Mouse (Mus musculus) cerebellum, adult 2 months (tissue): ENCODE measurements around the gene Mas1. TPM values are rescaled to one million over a fixed set of nuclear protein-coding genes. Genes with fewer than 3 reads are reported as not detected.

Experiments used
- DNase-seq, 2 experiments: peaks; one replicate each; pipeline ENCODE4 v3.0.0; 2021
- H3K27ac ChIP-seq: fragments of 200-500 bp; 2 replicates; pipeline ENCODE4 v1.5.1; 2012; ENCODE audit warnings: low read length, control low read depth, inconsistent platforms; ENCODE audit not compliant: insufficient read depth
- H3K27me3 ChIP-seq: fragments of 200-500 bp; 2 replicates; pipeline ENCODE4 v1.6.1; 2012; ENCODE audit warnings: inconsistent platforms, mild to moderate bottlenecking, low read length, moderate library complexity; ENCODE audit not compliant: control insufficient read depth, insufficient read depth
- H3K4me1 ChIP-seq: fragments of 200-500 bp; 2 replicates; pipeline ENCODE4 v1.6.1; 2011; ENCODE audit warnings: low read length; ENCODE audit not compliant: control insufficient read depth, insufficient read depth
- H3K4me3 ChIP-seq: fragments of 200-500 bp; replicated peaks from 2 replicates; pipeline ENCODE3; 2011; ENCODE audit warnings: mild to moderate bottlenecking, low read depth, low read length, control low read depth; ENCODE audit not compliant: insufficient read depth
- CTCF ChIP-seq: fragments of 200-500 bp; IDR thresholded peaks from 2 replicates; pipeline ENCODE4 v1.5.1; 2011; ENCODE audit warnings: low read depth, mild to moderate bottlenecking, control low read depth, low read length, moderate library complexity, borderline replicate concordance; ENCODE audit not compliant: insufficient read depth
- POLR2A ChIP-seq: fragments of 200-500 bp; IDR thresholded peaks from 2 replicates; pipeline ENCODE4 v1.6.1; 2011; ENCODE audit warnings: low read length, control low read depth, borderline replicate concordance; ENCODE audit not compliant: insufficient read depth
- WGBS: fragments of 180-500 bp; shearing (Covaris S2); methylation state at CpG from one replicate; pipeline ENCODE4 v1.1.7; 2018; 5-methylcytosine and 5-hydroxymethylcytosine counted together
- polyA plus RNA-seq: library from polyadenylated mRNA; depleted of rRNA; stranded (reverse); fragments of >200 nt; gene quantifications from 2 replicates; pipeline ENCODE4 v1.2.3, GENCODE M21; 2012; rRNA removed

The Mas1 gene
- polyA plus RNA-seq, 1 experiment = 0.44 TPM

DNA sequence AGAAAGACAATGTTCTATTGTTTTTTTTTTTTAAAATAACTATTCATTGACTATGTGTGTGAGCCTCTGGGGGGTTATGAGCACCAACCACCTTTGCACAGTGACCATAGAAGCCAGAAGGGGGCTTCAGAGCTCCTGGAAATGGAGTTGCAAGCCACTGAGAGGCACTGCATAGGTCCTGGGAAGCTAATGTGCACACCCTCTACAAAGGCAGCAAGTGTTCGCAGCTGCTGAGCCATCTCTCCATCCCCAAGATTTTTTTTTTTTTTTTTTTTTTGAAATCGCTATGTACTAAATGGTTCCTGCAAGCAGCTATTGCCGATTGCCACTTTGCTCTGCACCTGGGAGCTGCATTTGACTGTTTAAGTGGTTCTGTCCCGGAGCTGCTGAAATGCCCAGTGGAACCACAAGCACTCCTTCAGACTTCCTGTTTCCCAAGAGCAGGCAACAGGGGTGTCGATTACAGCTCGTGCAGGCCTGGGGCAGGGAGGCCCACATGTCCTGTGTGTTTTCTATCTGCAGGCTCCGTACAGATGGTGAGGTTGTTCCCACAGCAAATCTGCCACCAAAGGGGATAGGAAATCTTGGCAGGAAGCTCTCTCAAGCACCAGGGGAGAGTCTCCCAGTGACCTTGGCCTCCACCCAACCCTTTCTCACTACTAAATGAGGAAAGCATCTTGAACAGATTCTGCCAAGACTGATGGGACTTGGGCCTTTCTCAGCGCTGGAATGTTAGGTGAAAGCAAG is 74.1 kb downstream of the Mas1 start:
- TF ChIP-seq CTCF = no peak
- TF ChIP-seq POLR2A = no peak

DNA sequence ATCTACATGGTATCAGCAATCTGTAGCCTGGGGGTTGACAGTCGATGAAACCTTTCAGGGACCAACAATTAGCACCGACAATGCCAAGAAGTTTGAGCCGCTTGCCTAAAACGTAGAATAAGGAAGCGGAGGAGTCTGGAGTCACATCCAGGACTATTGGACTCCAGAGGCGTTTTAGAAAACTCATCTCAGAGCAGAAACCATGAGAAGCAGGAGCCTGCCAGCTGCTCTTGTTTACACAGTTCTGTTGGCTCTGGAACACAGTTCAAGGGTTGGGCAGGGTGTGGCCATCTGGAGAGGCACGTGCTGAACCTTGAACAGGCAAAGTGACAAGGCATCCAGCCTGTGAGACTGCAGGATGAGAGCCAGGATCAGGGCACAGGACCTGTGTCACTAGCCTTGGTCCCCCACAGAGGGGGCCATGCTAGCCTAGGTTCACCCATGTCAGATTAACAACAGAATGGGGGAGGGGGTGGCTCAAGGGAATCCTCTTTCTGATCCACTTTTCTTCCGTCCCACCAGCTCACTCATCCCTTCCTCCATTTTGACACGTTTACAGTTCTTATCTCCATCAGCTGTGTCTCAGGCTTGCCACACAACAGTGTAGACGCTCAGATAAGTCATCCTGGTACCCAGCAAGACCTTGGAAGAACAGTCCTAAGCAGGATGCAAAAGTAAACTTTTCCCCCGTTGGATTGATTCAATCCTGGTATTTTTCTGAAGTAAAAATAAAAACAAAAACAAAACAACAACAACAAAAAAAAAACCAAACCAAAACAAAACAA is 75.3 kb downstream of the Mas1 start:
- Histone ChIP-seq H3K4me3 (no peak overlapping the region), H3K4me1 (peaks cover 9% of the 10 kb centered on the region; the same call in 1 of the 2 replicates), H3K27me3 (no peaks in the 10 kb centered on the region), H3K27ac (no peak overlapping the region)
- DNase-seq = peak in 1 of 2 experiments; percentile 20
- WGBS = 58% methylated on average over 11 of the region's 11 CpGs
- TF ChIP-seq POLR2A (no peak), CTCF (no peak)

More for the DNA sequence above, 74.1 kb downstream of the Mas1 start:
- H3K4me3 ChIP-seq = no peak overlapping the region
- WGBS = 29% methylated on average over 8 of the region's 8 CpGs
- H3K27me3 ChIP-seq = no peaks in the 10 kb centered on the region
- DNase-seq = peak; percentile 53 to 66
- H3K27ac ChIP-seq = no peak overlapping the region
- peaks cover 9% of the 10 kb centered on the region; the same call in 1 of the 2 replicates for H3K4me1 ChIP-seq

DNA sequence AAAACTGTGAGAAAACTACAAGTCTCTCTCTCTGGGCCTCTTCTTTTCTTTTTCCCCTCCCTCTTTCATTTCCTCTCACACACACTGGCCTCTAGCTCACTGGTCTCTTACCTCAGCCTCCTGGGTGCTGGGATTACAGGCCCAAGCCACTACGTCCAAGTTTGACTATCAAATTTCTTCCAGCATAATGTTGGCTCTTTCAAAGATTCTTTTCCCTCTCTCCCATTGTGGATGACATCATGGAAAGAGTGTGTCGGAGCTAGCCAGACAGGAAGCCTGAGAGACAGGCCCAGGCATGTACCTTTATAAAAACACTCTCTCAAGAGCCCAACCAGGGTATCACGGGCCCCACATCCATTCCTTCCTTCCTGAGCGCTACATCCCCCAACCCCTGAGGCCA is 76.5 kb downstream of the Mas1 start:
- H3K4me1 ChIP-seq = peaks cover 9% of the 10 kb centered on the region; the same call in 1 of the 2 replicates
- WGBS = 82% methylated on average over 4 of the region's 4 CpGs
- H3K27ac ChIP-seq = 0 out of 2 replicates have a peak overlapping the region, but pooled peaks have one; percentile 3

DNA sequence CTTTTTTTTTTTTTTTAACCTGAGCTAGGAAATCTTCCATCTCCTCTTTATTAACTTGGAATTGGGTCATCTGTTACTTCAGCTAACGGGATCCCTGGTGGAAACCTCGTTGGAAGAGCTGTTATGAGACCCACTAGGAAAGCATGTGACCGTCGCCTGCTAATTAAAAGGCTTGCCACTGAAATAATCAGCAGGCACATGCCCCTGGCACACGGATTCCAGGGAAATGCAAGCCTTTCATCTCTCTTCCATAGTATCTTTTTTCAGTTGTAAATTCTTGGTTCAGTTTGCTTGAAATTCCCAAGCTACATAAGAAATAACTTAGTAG is 76.9 kb downstream of the Mas1 start:
- no peak for DNase-seq
- Histone ChIP-seq H3K27ac (no peak overlapping the region), H3K4me3 (no peak overlapping the region), H3K4me1 (peaks cover 9% of the 10 kb centered on the region; the same call in 1 of the 2 replicates), H3K27me3 (no peaks in the 10 kb centered on the region)
- no peak for TF ChIP-seq CTCF
- TF ChIP-seq POLR2A = no peak
- WGBS = 52% methylated on average over 5 of the region's 5 CpGs

More for the DNA sequence above, 76.5 kb downstream of the Mas1 start:
- no peaks in the 10 kb centered on the region for H3K27me3 ChIP-seq
- TF ChIP-seq CTCF (no peak), POLR2A (no peak)
- DNase-seq = no peak
- H3K4me3 ChIP-seq = no peak overlapping the region

Other genes starting within 250 kb of the Mas1 start
- gene Slc22a1, start 192.3 kb downstream of the Mas1 start, polyA plus RNA-seq = 0.19 and 0.46 TPM in 2 replicates
- gene Igf2r, start 98.5 kb downstream of the Mas1 start, polyA plus RNA-seq = 18.1 and 19.7 TPM in 2 replicates
- 0.51 and 0.62 TPM in 2 replicates for gene Mrgprh, start 7.9 kb upstream of the Mas1 start, polyA plus RNA-seq
- gene Pnldc1, start 42.1 kb upstream of the Mas1 start, polyA plus RNA-seq = 3.1 and 4.5 TPM in 2 replicates
- gene Tcp1, start 47.6 kb upstream of the Mas1 start, polyA plus RNA-seq = 145 and 156 TPM in 2 replicates
- gene Mrpl18, start 48.2 kb upstream of the Mas1 start, polyA plus RNA-seq = 80.0 and 85.6 TPM in 2 replicates
- gene Acat3, start 72.5 kb upstream of the Mas1 start, polyA plus RNA-seq = 1.4 and 1.7 TPM in 2 replicates
- gene Acat2, start 92.6 kb upstream of the Mas1 start, polyA plus RNA-seq = 45.4 and 50.6 TPM in 2 replicates
- gene Wtap, start 126.0 kb upstream of the Mas1 start, polyA plus RNA-seq = 57.6 and 57.7 TPM in 2 replicates
- gene Sod2, start 138.7 kb upstream of the Mas1 start, polyA plus RNA-seq = 269 and 280 TPM in 2 replicates
- gene Gpr31b, start 184.2 kb upstream of the Mas1 start, polyA plus RNA-seq = not detected in 2 replicates
- gene Tcp10b, start 193.0 kb upstream of the Mas1 start, polyA plus RNA-seq = 0.62 and 0.67 TPM in 2 replicates